Mouse (Mus musculus): ENCODE results near the gene Olfr881. TPM values are rescaled to one million over a fixed set of nuclear protein-coding genes. Genes with fewer than 3 reads are reported as not detected.

Gene Olfr881
- under 1 TPM in 1 of 2 experiments, not detected in 1; 0.15 TPM for total RNA-seq (2021)

DNA sequence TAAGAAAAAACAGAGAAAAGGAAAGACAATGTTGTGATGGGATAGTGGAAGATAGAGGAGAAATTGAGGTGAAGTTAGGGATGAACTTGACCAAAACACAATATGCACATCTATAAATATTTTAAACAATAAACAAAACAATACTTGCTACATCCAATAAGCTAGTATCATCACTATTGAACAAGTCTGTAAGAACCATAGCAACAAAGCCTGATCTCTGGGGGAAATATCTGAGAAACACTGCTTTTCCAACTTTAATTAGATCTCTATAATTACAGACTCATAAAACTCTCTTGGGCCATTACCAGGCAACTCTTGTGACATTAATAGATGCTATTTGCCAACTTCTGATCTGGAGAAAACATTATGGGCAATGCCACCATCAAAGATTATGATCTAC, at the start of gene Olfr881:
Gene Olfr881 (plus strand): TSS at position 301 of the 400 bp plus-strand sequence.
- DNase-seq (ENCODE audit: low spot score in 2 of 2) = no peak
- intact Hi-C loops (cut with DNase I) = no loop called here

DNA sequence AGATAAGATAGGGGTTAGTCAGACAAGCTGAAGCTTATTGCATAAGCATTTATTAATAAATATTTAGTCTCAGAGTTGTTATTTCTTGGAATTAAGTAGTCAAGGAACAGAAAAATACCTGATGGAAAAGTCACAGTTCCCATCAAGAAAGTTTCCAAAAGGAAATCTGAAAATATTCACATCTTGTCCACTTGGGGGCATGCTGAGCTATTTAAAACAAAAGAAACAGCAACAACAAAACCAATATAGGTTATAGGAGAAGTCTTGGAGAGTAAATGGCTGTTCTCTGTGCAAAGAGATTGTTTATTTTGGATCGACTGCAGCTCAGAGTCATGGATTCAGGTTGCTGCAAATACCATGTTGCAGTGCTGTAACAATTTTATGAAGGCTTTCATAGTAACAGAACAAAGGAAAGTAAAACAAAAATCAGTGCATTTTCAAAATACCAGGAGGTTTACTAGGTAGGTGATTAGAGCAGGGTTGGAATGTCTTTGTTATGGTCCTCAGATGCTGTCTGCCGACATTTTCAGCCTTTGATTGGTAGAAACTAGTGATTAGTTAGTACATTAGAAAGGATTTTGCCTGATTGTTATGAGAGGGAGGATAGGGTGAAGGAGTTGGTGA, 7.1 kb downstream of the Olfr881 start:
- DNase-seq (ENCODE audit: low spot score in 2 of 2) = no peak

DNA sequence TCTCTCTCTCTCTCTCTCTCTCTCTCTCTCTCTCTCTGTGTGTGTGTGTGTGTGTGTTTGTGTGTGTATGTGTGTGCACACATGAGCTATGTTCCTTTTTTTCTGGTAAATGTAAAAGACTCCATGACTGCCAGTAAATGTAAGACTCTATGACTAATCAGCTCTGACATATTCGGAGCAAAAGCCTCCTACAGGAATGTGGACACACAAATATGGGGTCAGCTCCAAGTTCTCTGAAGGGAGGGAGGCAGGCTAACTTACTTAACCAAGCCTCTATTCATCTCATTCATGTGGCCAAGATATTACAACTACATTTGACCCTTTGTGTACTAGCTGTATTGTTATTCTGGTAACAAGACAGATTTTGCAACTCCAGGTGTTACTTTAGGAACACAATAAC, 8.4 kb downstream of the Olfr881 start:
- DNase-seq (ENCODE audit: low spot score in 2 of 2) = no peak
- intact Hi-C loops (cut with DNase I) = no loop called here

More for the DNA sequence above, 7.1 kb downstream of the Olfr881 start:
- intact Hi-C loops (cut with DNase I) = no loop called here

- intact Hi-C loops (cut with DNase I) = no loop called here
- no peak for DNase-seq (ENCODE audit: low spot score in 2 of 2)
These were observed 33.9 kb downstream of the Olfr881 start, which contains the start of gene Olfr883 for GRCm38 (mm10) chr9:38025508-38025907. Olfr883 (plus strand) TSS chr9:38025808.

Other genes with a start within 250 kb of the Olfr881 start
- gene Olfr874, start 246.7 kb upstream of the Olfr881 start, total RNA-seq (2021) = not detected
- gene Olfr875, start 220.0 kb upstream of the Olfr881 start, total RNA-seq (2021) = not detected
- gene Olfr876, start 188.8 kb upstream of the Olfr881 start, total RNA-seq (2021) = not detected
- under 1 TPM; 0.15 to 0.43 TPM for gene Olfr877, start 137.6 kb upstream of the Olfr881 start, total RNA-seq (2021)
- under 1 TPM in 1 of 2 experiments, not detected in 1; 0.07 TPM for gene Olfr145, start 95.1 kb upstream of the Olfr881 start, total RNA-seq (2021)
- gene Olfr878, start 74.0 kb upstream of the Olfr881 start, total RNA-seq (2021) = not detected
- not detected for gene Olfr883, start 34.0 kb downstream of the Olfr881 start, total RNA-seq (2021)
- gene Olfr884, start 54.7 kb downstream of the Olfr881 start, total RNA-seq (2021) = not detected
- not detected for gene Olfr885, start 69.5 kb downstream of the Olfr881 start, total RNA-seq (2021)
- gene Olfr887, start 92.2 kb downstream of the Olfr881 start, total RNA-seq (2021) = not detected
- gene Olfr888, start 116.3 kb downstream of the Olfr881 start, total RNA-seq (2021) = not detected
- gene Olfr889, start 123.4 kb downstream of the Olfr881 start, total RNA-seq (2021) = not detected
- gene Olfr890, start 150.7 kb downstream of the Olfr881 start, total RNA-seq (2021) = not detected
- not detected for gene Olfr891, start 189.0 kb downstream of the Olfr881 start, total RNA-seq (2021)
- gene Olfr893, start 216.5 kb downstream of the Olfr881 start, total RNA-seq (2021) = not detected
- gene Olfr894, start 226.2 kb downstream of the Olfr881 start, total RNA-seq (2021) = not detected

Measured in left cerebral cortex, postnatal 36 days (tissue).